In genomic region chr11:103158621-103159478, GRCm38 (mm10) we compare ENCODE assay signal across 8 mouse cellular contexts. TPM values are rescaled to one million over a fixed set of nuclear protein-coding genes. Genes with fewer than 3 reads are reported as not detected.
DNase-seq lines count a peak whose midpoint lies in the region; ATAC-seq and TF ChIP-seq lines count a peak whose summit lies in the region.

No protein-coding gene starts in this region.

- peak overlapping the region; percentile 20 for H3ac ChIP-seq in C2C12 (ENCODE audit: control insufficient read depth, insufficient read length, low read depth)

- peak; percentile 96 for DNase-seq in brain, adult 2 months (ENCODE audit: low read depth, low spot score)
- DNase-seq in heart, adult 9 months (ENCODE audit: low spot score in 2 of 2), result peak; percentile 91 to 95
- DNase-seq in kidney, adult 9 months, result peak; percentile 98
- peak; percentile 67 to 91 for DNase-seq in spleen, adult 2 months (ENCODE audit: low read depth in 1 of 2, low spot score in 2 of 2)

- H3K9ac ChIP-seq in limb, embryonic 13.5 days, result no peak overlapping the region; the same call in 1 of the 2 replicates
- H3K9ac ChIP-seq in midbrain, embryonic 16.5 days (ENCODE audit: low read depth, low read length), result no peak overlapping the region

- H3K4me3 ChIP-seq in C2C12 (ENCODE audit: insufficient read depth, poor library complexity, severe bottlenecking), result no peak overlapping the region
- peak overlapping the region; percentile 34 for H3K4me3 ChIP-seq in limb, embryonic 13.5 days
- H3K4me3 ChIP-seq in midbrain, embryonic 16.5 days (ENCODE audit: low read depth, low read length), result peak overlapping the region; percentile 17
- no peak overlapping the region for H3K4me3 ChIP-seq in spleen, adult 2 months (ENCODE audit: extremely low read depth, insufficient read depth, insufficient read length)

- H3K4me2 ChIP-seq in limb, embryonic 13.5 days (replicated peaks), result peak overlapping the region; percentile 64
- peak overlapping the region; percentile 48 for H3K4me2 ChIP-seq in midbrain, embryonic 16.5 days (ENCODE audit: low read length)

- no peak overlapping the region for H3K27ac ChIP-seq in limb, embryonic 13.5 days
- no peak overlapping the region for H3K27ac ChIP-seq in midbrain, embryonic 16.5 days (ENCODE audit: low read length)
- no peak overlapping the region for H3K27ac ChIP-seq in spleen, adult 2 months (ENCODE audit: insufficient read depth, low read length)

- peak; percentile 94 for ATAC-seq in erythroblast, adult 5-6 weeks (replicated peaks; ENCODE audit: low FRiP score, poor library complexity, severe bottlenecking)
- peak; percentile 88 for ATAC-seq in limb, embryonic 13.5 days (ENCODE audit: low FRiP score, low read depth)
- ATAC-seq in midbrain, embryonic 16.5 days, result peak; percentile 88

- TF ChIP-seq POLR2A in spleen, adult 2 months (IDR thresholded peaks at IDR 0.05; ENCODE audit: low read depth, low read length), result no peak

- H3K9me3 ChIP-seq in limb, embryonic 13.5 days, result no peaks in the 10 kb centered on the region
- H3K9me3 ChIP-seq in midbrain, embryonic 16.5 days (replicated peaks; ENCODE audit: control insufficient read depth, low read length, poor library complexity, severe bottlenecking), result no peaks in the 10 kb centered on the region

- TF ChIP-seq CTCF in C2C12 (IDR thresholded peaks at IDR 0.05; ENCODE audit: control insufficient read depth, insufficient read depth, insufficient read length), result peak; percentile 97
- peak; percentile 100 for TF ChIP-seq CTCF in spleen, adult 2 months (IDR thresholded peaks at IDR 0.05; ENCODE audit: extremely low read depth, insufficient read depth, insufficient read length, insufficient replicate concordance)

- H3K4me1 ChIP-seq in limb, embryonic 13.5 days, result peaks cover 7% of the 10 kb centered on the region
- H3K4me1 ChIP-seq in midbrain, embryonic 16.5 days (ENCODE audit: control insufficient read depth, insufficient read depth, low read length), result peaks cover 7% of the 10 kb centered on the region; the same call in 1 of the 2 replicates
- no peaks in the 10 kb centered on the region; the same call in 1 of the 2 replicates for H3K4me1 ChIP-seq in spleen, adult 2 months (ENCODE audit: control insufficient read depth, insufficient read depth, insufficient read length)

- no peaks in the 10 kb centered on the region for H3K36me3 ChIP-seq in C2C12 (ENCODE audit: control insufficient read depth, insufficient read depth)
- H3K36me3 ChIP-seq in limb, embryonic 13.5 days, result no peaks in the 10 kb centered on the region
- H3K36me3 ChIP-seq in midbrain, embryonic 16.5 days (ENCODE audit: control insufficient read depth, insufficient read depth, low read length), result no peaks in the 10 kb centered on the region
- no peaks in the 10 kb centered on the region for H3K36me3 ChIP-seq in spleen, adult 2 months (ENCODE audit: control insufficient read depth, insufficient read depth, low read length)

- no peaks in the 10 kb centered on the region for H3K79me3 ChIP-seq in C2C12 (ENCODE audit: low read depth)

- no peaks in the 10 kb centered on the region for H3K27me3 ChIP-seq in C2C12 (ENCODE audit: control insufficient read depth, insufficient read depth, insufficient read length)
- H3K27me3 ChIP-seq in limb, embryonic 13.5 days, result no peaks in the 10 kb centered on the region
- H3K27me3 ChIP-seq in midbrain, embryonic 16.5 days (ENCODE audit: control insufficient read depth, insufficient read depth, low read depth, low read length), result no peaks in the 10 kb centered on the region
- H3K27me3 ChIP-seq in spleen, adult 2 months (ENCODE audit: control insufficient read depth, insufficient read depth, low read length), result no peaks in the 10 kb centered on the region

- no peaks in the 10 kb centered on the region for H3K79me2 ChIP-seq in C2C12 (ENCODE audit: control insufficient read depth, insufficient read depth)

- 2% methylated on average over 25 of the region's 25 CpGs for WGBS in limb, embryonic 13.5 days
- WGBS in midbrain, embryonic 16.5 days, result under 1% methylated on average over 25 of the region's 25 CpGs
- WGBS in spleen, adult 2 months, result 14% methylated on average over 25 of the region's 25 CpGs

TF ChIP-seq in C2C12, 6 proteins besides CTCF, POLR2A, EP300 and RAD21:
- TF ChIP-seq MYOD1 (IDR thresholded peaks at IDR 0.05; ENCODE audit: control insufficient read depth, insufficient read length, low read depth) (peak; percentile 85), FOSL1 (IDR thresholded peaks at IDR 0.05; ENCODE audit: insufficient read depth, low read length, poor library complexity, severe bottlenecking) (no peak)
TF ChIP-seq in C2C12: peak in this region for 1.

RNA-seq across cellular contexts. Expression of gene Fmnl1, which starts 12.1 kb away (rescaled TPM):
- 3.7 TPM for polyA plus RNA-seq in C2C12 (2012; fragmentation: generic; extraction: Trizol)
- 70.7 and 93.0 TPM in 2 replicates for total RNA-seq in erythroblast, adult 5-6 weeks (2015; ENCODE audit: low replicate concordance)
- total RNA-seq in erythroblast, adult 5-6 weeks (2017; ENCODE audit: low replicate concordance), result 8.6 and 16.9 TPM in 2 replicates
- polyA plus RNA-seq in limb, embryonic 13.5 days (2015; fragmentation: Nextera tagmentation; extraction: Ambion mirVana), result 1.1 and 1.2 TPM in 2 replicates
- 5.7 and 6.3 TPM in 2 replicates for polyA plus RNA-seq in midbrain, embryonic 16.5 days (2015; fragmentation: Nextera tagmentation; extraction: Ambion mirVana)
- polyA plus RNA-seq in spleen, adult 2 months (2012; rRNA removed), result 137 and 147 TPM in 2 replicates

RNA-seq across cellular contexts. Expression of gene Hexim2, which starts 26.6 kb away (rescaled TPM):
- 3.4 TPM for polyA plus RNA-seq in C2C12 (2012; fragmentation: generic; extraction: Trizol)
- 0.96 and 3.1 TPM in 2 replicates for total RNA-seq in erythroblast, adult 5-6 weeks (2015; ENCODE audit: low replicate concordance)
- 2.4 and 9.5 TPM in 2 replicates for total RNA-seq in erythroblast, adult 5-6 weeks (2017; ENCODE audit: low replicate concordance)
- 12.8 and 13.8 TPM in 2 replicates for polyA plus RNA-seq in limb, embryonic 13.5 days (2015; fragmentation: Nextera tagmentation; extraction: Ambion mirVana)
- polyA plus RNA-seq in midbrain, embryonic 16.5 days (2015; fragmentation: Nextera tagmentation; extraction: Ambion mirVana), result 29.9 and 37.0 TPM in 2 replicates
- polyA plus RNA-seq in spleen, adult 2 months (2012; rRNA removed), result 2.3 and 3.0 TPM in 2 replicates

RNA-seq across cellular contexts. Expression of gene Hexim1, which starts 42.8 kb away (rescaled TPM):
- polyA plus RNA-seq in C2C12 (2012; fragmentation: generic; extraction: Trizol), result 24.3 TPM
- total RNA-seq in erythroblast, adult 5-6 weeks (2015; ENCODE audit: low replicate concordance), result 14.8 and 15.9 TPM in 2 replicates
- total RNA-seq in erythroblast, adult 5-6 weeks (2017; ENCODE audit: low replicate concordance), result 27.9 and 36.7 TPM in 2 replicates
- 5.1 and 5.6 TPM in 2 replicates for polyA plus RNA-seq in limb, embryonic 13.5 days (2015; fragmentation: Nextera tagmentation; extraction: Ambion mirVana)
- 4.1 and 4.2 TPM in 2 replicates for polyA plus RNA-seq in midbrain, embryonic 16.5 days (2015; fragmentation: Nextera tagmentation; extraction: Ambion mirVana)
- 10.3 and 11.2 TPM in 2 replicates for polyA plus RNA-seq in spleen, adult 2 months (2012; rRNA removed)

RNA-seq across cellular contexts. Expression of gene 1700023F06Rik, which starts 49.5 kb away (rescaled TPM):
- polyA plus RNA-seq in C2C12 (2012; fragmentation: generic; extraction: Trizol), result 0.02 TPM
- not detected in 2 replicates for total RNA-seq in erythroblast, adult 5-6 weeks (2015; ENCODE audit: low replicate concordance)
- not detected in 2 replicates for total RNA-seq in erythroblast, adult 5-6 weeks (2017; ENCODE audit: low replicate concordance)
- polyA plus RNA-seq in limb, embryonic 13.5 days (2015; fragmentation: Nextera tagmentation; extraction: Ambion mirVana), result 0.55 and 0.61 TPM in 2 replicates
- polyA plus RNA-seq in midbrain, embryonic 16.5 days (2015; fragmentation: Nextera tagmentation; extraction: Ambion mirVana), result 2.3 and 3.1 TPM in 2 replicates
- polyA plus RNA-seq in spleen, adult 2 months (2012; rRNA removed), result not detected in 2 replicates

RNA-seq across cellular contexts. Expression of gene Acbd4, which starts 57.4 kb away (rescaled TPM):
- 23.0 TPM for polyA plus RNA-seq in C2C12 (2012; fragmentation: generic; extraction: Trizol)
- total RNA-seq in erythroblast, adult 5-6 weeks (2015; ENCODE audit: low replicate concordance), result 6.7 and 15.3 TPM in 2 replicates
- total RNA-seq in erythroblast, adult 5-6 weeks (2017; ENCODE audit: low replicate concordance), result 25.0 TPM in 2 replicates
- polyA plus RNA-seq in limb, embryonic 13.5 days (2015; fragmentation: Nextera tagmentation; extraction: Ambion mirVana), result 14.4 and 17.2 TPM in 2 replicates
- polyA plus RNA-seq in midbrain, embryonic 16.5 days (2015; fragmentation: Nextera tagmentation; extraction: Ambion mirVana), result 11.6 and 13.0 TPM in 2 replicates
- polyA plus RNA-seq in spleen, adult 2 months (2012; rRNA removed), result 17.9 and 22.5 TPM in 2 replicates

Comparison
In these comparisons a context has a peak if more than half of its experiments do, and no peak if none do; other contexts are left out.
1. H3K4me3 ChIP-seq: peak in limb, embryonic 13.5 days (single experiment) and midbrain, embryonic 16.5 days (single experiment); none in C2C12 (single experiment) and spleen, adult 2 months (single experiment).
2. RNA of gene Fmnl1, which starts 12.1 kb away (polyA plus RNA-seq): 137 to 147 TPM in spleen, adult 2 months; 5.7 to 6.3 TPM in midbrain, embryonic 16.5 days, 3.7 TPM in C2C12 (single experiment) and 1.1 to 1.2 TPM in limb, embryonic 13.5 days; every median in the first group is over 10 times any median in the second.
3. Peak in every context shown above with its lines, with median percentiles within 50 percentile points of each other: DNase-seq and ATAC-seq.